Mouse (Mus musculus) MEL-GATA-1-ER (cell line): Measurements from ENCODE around the gene Ccdc126.
"Not testable (repeated sequence)": the region's sequence is repeated elsewhere in the genome, so short reads cannot be mapped to it uniquely, and the experiment has no call there.

ENCODE experiments used
- DNase-seq: peaks from one replicate; pipeline ENCODE4 v3.0.0-alpha.2; 2012; ENCODE audit warnings: low read depth; ENCODE audit errors: extremely low read depth

The Ccdc126 gene

DNA sequence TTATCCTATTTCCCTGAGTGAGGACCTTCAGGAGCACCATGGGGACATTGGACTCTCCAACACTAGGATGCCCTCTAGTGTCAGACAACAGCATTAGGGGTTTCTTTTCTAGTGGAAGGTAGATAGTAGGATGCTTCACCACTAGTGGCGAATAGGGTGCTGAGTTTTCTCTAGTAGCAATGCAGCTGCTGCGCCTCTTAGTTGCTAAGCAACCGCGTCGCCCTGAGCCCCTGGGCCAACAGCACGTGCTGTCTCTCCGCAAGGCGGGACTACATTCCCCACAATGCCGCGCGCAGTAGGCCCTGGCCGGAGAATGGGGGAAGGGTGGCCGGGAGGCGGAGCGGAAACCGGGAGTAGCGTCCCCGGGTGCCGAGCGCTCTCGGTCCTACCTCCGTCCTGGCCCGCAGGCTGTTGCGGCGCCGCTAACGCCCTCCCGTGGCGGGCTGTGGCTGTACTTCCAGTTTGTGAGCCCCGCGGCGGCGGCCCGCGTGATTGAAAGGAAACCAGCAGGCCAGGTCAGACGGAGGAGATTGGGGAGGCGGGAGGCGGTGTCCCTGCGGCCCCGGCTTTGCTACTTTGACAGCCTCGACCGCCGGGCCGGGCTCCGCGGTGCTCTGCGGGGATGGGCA lies at the start of gene Ccdc126:
Gene Ccdc126 (plus strand): TSS at position 309 of the 629 bp plus-strand sequence.
- peak; percentile 93 for DNase-seq

DNA sequence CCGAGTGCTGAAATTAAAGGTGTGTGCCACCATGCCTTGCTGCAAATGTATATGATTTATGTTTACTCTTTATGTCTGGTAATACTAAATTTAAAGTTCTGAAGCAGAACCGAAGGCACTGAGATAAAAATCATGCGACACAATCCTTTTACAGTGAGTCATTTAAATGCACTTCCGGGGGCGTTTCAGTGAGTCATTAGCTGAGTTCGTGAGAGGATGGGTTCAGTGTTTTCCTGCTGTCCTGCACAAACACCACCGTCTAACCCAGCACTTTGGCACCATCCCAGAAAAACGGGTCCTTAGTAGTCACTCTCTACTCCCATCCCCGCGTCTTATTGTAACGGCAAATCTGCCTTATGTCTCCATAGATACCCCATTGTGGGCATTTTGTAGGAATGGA lies 49.2 kb upstream of the Ccdc126 start:
- no peak for DNase-seq

DNA sequence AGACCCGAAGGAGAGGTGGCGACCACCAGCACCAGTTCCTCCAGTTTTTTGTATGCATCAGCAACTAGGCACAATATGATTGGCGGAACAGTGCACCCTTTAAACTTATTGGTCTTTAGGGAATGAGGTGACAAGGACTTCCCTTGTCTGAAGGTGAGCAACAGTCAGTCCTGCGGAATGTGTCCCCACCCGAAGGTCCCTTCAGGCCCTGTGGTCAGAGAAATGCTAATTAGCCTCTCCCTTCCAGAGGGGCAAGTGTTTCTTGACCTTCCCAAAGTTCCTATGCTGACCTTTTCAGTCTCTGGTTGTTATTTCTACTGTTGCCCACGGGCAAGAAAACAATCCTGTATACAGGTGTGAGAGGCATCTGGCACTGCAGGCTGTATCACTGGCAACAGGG lies 47.3 kb upstream of the Ccdc126 start:
- no peak for DNase-seq

DNA sequence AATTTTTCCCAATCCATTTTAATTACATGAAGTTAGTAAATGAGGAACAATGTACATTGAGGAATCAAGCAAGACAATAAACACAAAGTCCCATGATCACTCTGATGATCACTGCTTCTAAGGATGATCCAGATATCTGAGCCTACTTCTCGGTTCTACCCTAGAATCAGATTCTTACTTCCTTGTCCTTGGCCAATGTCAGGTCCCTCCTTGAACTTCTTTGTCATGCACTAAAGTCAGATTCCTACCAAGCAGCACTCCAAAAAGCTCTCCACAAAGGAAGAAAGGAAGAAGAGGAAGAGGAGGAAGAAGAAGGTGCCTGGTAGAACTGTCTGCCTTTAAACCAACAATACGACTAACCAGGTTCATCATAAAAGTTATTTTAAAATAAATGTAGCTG lies 46.2 kb upstream of the Ccdc126 start:
- DNase-seq: no peak

DNA sequence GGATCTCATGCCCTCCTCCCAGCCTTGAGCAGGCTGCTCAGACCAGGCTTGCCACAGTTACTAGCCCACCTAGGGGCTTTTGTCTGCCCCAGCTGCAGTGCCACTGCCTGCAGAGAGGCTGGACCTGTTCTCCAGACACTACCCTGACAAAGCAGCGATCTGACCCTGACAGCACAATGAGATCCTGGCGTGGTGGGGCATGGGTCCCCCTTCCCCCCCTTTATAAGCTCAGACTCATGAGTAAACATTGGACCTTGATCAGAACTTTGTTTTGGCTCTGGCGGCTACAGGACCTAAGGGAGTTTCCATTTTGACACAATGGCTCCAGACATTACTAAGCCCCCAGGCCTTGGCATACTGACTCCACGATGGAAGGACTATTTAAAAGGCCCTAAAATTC lies 45.1 kb upstream of the Ccdc126 start:
- no peak for DNase-seq

DNA sequence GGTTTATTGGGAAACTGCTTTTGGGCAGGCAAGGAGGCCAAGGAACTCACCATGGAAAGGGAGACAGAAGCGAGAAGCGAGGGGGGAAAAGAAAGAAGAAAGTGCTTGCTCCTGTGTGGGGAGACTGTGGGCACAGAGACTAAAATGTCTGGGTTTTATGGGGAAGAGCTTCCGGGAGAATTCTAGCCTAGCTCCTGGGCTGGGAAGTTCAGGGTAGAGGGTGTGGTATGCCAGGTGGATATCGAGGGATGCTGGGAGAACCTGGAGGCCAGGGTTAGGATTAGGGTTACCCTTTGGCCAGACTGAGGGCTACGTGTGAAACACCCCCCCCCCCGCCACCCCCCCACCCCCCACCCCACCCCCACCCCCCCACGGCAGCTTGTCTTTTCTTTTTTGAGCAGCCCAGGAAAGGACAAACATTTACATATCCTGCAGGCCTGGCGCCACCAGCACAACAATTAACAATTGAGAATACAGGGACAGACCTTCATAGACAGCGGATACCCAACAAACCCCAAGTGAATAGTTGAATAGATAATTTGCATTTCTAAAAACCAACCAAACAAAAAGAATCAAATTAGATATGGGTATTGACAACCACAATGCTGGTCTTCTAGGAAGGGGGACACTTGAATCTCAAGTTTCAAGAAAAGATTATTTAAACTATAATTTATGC lies 44.5 kb upstream of the Ccdc126 start:
- DNase-seq: no peak

DNA sequence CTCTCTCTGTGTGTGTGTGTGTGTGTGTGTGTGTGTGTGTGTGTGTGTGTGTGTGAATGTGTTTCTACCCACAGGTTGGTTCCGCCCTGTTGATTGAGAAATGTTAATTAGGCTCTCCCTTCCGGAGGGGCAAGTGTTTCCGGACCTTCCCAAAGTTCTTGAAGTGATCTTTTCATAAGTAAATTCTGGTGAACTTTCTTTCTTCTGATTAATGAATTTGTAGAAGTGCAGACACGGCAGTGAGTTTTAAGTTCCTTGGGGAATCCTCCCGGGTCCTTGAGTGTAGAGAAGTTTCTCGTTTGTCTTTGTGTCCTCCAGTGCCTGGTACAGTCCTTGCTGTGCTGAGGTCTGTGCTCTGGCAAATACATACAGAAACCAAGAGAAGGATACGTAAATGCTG lies 43.8 kb upstream of the Ccdc126 start:
- DNase-seq: no peak

DNA sequence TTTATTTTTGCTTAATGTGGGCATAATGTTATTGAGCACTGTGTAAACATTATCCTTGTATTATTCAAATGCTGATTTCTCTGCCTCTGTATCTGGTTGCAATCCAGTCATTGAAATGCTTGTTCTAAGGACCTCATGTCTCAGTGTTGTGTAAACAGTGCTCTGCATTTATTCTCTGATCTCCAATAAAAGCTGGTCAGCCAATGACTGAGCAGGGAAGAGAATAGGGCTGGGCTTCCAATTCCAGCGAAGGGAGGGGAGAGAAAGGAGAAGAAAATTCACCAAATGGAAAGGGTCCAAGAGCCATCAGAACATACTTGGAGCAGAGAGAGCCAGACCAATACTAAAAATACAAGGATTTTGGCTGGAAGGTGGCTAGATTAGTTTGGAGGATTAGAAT lies 38.1 kb upstream of the Ccdc126 start:
- DNase-seq: no peak

DNA sequence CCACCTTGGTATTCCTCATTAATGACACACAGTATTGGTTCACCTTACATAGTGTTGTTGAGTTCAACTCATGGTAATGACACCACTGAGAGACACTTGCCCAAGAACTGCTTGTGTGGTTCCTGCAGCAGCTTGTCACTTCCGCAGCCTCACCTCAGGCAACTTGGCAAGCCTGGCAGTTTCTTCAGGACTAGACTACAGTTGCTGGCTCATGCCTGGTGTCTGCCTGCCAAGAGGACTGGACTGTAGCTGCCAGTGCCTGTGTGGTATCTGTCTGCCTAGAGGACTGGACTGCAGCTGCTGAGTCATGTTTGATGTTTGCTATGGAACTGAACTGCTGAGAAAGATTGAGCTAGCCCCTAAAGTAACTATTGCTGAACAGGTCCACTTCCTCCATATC lies 37.0 kb upstream of the Ccdc126 start:
- no peak for DNase-seq

DNA sequence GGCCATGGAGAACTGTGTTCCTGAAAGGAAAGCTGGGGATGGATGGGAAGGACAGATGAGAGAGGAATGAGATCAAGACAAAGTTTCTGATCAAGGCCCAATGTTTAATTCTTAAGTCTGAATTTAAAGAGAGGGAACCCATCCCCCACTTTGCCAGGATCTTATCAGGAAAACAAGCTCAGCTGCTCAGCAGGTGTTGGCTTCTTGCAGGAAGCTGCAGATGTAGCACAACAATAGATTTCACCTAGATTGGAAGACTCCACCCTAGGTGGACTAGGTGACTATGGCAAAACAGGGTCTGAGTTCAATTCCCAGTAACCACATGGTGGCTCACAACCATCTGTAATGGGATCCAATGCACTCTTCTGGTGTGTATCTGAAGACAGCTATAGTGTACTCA lies 20.8 kb upstream of the Ccdc126 start:
- no peak for DNase-seq

DNA sequence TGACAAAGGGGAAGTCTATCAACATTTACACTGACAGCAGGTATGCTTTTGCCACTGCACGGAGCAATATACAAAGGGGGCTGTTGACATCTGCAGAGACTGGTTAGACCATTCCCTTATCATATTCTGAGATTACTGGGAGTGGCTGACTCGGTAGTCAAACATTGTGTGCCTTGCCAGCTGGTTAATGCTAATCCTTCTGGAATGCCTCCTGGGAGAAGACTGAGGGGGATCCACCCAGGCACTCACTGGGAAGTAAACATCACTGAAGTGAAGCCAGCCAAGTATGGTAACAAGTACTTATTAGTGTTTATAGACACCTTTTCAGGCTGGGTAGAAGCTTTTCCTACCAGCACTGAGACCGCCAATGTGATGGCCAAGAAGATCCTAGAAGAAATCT lies 4.3 kb upstream of the Ccdc126 start:
- DNase-seq: not testable (repeated sequence)

DNA sequence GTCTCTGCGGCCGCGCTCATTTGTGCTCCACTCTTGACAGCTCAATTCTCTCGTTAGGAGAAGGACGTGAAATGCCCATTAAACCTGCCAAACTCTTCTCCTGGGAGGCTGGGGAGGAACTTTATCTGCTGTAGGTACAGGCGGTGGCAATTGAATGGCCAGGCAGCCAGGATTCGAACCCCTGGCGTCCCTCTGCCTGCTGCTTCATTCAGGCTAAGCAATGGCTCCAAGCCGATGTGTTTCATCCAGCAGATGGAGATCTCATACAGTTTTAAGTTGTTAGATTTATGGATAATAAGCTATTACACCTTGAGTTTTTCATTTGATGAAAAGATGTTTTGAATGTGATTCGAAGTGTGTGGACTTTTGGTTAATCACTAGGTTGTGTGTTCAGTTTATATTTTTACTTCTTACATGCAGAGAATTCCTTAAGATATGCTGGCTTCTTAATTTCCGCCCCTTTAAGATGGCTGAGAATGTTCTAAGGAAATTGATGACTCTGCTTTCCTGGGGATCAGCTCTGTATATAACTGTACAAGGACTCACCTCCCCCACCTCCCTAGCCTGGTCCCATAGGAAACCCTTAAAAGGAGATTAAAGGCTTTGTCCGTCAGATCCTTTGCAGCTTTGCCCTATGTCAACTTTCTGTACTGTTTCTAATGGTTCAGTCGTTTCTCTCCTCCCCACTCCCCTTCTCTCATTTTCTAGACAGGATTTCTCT lies 681 bp downstream of the Ccdc126 start:
- DNase-seq: no peak

DNA sequence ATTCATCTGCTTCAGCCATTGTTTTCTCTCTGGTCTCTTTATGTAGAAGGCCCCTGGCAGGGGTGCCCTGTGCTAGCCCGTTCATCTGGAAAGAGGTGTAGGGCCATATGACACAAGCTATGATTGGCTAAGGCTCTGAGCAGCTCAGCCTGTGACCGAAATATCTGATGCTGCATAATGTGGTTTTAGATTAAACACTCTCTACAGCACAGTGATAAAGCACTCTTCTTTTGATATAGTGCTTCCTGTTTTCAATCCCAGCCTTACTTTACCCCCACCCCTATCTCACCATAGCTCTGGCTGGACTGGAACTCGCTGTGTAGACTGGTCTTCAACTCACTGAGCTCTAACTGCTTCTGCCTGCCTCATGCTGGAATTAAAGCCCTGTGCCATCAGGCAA lies 2.3 kb downstream of the Ccdc126 start:
- peak; percentile 47 for DNase-seq

DNA sequence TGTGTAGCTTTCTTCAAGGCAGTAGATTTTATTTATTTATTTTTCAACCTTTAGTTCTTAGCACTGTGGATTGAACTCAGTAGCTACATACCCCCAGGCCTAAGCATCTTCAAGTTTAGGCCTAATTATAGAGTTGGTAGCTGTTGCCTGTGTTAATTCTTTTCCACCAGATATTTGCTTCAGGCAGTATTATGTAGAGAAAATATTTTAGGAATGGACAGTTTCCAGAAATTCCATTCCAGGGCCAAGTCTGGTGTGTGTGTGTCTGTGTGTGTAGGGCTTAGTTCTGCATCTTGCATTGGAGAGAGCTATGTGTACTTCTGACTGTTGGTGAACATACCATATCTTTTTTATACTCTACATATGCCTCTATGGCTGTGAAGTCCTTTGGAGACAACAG lies 3.0 kb downstream of the Ccdc126 start:
- no peak for DNase-seq

DNA sequence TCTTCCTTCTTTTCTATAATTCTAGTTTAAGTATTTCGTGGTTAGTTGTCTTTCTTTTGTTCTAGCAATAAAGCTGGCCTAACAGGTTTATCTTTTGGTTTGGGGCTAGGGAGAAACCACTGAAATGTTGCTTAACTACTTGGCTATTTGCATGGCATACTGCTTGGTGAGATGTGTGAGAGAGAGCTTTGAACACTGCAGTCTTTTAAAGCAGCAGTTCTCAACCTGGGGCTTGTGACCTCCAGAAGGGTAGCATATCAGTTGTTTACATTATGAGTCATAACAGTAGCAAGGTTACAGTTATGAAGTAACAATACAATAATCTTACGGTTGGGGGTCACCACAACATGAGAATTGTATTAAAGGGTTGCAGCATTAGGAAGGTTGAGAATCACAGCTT lies 3.9 kb downstream of the Ccdc126 start:
- no peak for DNase-seq

DNA sequence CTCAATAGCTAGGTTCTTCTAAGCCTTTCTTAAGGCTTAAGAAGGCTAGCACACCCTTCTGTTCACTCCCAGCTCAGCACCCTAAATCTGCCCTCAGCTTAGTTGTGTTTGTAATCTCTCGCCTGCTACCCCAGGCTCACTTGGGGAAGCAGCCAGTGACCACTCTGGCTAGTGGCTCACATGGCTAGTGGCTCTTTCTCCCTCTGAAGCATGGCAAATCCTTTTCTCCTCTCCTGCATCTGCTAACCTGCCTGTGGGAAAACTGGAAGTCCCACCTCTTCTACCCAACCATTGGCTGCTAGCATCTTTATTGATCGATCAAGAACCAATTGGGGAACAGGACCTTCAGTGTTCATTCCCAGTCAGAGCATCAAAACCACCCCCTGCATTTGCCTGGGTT lies 5.5 kb downstream of the Ccdc126 start:
- DNase-seq: no peak

DNA sequence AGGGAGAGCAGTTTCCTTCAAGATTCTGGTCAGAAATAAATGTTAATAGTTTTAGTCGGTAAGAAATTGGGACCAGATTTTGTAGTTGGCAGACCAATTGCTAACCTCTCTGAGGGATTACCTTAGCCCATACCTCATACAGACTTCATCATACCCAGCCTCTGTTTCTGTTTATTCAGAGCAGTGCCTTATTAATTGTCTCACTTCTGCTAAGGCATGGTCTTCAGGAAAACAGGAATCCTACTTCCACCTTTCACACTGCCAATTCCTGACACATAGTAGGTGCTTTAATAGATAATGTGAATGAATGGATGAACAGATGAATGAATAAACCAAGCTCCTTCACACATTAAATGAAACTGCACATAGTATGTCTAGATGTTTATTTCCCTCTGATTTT lies 6.2 kb downstream of the Ccdc126 start:
- no peak for DNase-seq

DNA sequence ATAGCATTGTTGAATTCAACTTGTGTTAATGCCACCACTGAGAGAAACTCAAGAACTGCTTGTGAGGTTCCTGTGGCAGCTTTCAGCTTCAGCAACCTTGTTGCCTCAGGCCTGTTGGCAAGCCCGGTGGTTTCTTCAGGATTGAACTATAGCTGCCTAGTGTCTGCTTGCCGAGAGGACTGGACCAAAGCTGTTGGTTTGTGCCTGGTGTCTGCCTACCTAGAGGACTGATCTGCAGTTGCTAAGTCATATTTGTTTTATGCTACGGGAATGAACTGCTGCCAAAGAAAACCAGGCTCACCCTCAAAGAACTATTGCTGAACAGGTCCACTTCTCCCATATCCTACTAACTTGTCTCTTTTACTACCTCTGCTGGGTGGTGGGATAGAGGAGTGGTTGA lies 7.8 kb downstream of the Ccdc126 start:
- no peak for DNase-seq

DNA sequence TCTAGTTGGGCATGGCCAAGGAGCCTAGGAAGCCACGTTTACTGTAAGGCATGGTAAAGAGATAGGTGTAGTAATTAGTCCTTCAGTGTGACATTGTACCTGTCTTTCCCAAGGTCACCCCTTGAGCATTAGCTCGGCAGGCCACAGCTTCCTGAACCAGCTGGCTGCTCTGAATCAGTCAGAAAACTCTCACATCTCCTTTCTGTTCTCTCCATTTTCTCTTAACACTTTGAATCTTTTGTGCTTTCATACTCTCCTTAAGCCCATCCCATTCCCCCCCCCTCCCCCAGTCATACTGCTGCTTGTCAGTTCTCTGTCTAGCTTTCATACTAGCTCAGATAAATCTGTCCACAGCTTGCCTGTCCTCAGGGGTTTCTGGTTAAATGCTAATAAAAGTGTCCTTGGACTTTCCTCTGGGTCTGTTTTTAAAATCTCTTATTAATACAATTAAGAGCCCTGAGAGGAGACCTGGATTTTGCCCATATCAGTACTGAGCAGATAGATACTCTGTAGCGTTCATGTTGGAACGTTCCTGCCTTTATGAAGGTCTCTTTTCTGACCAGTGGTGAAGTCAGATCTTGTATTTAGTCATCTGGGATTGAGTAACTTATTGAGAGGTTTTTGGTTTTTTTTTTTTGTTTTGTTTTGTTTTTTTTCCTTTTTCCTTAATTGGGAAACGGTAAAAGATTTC lies 12.4 kb downstream of the Ccdc126 start:
- DNase-seq: no peak

DNA sequence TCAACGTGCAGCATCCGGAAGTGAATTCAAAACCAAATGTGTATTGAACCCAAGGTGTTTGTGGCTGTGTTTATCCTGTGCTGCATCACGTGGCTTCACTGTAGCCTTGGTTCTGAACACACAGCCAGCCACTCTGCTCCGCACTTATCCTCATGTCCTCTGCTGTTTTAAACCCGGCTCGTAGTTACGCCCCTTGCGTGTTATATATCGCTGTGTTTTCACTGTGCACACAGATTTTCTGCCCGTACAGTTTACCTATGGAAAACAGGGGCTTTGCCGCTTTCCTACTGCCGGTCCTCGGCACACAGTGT lies 12.9 kb downstream of the Ccdc126 start:
- no peak for DNase-seq

DNA sequence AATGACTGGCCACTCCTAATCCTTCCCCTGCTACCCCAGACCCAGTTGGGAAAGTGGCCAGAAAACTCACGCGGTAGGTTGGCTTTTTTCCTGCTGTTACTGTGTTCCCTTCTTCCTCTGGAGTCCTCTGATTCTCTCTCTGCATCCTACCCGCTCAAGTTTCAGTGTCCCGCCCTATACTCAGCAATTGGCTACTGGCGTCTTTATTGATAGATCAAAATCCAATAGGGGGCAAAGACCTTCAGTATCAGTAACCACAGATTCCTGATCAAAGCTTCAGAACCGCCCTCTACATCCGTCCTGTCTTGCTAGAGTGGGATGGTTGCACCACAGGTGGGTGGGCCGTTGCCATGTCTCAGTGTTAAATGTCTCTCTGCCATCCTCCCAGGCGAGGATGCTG lies 19.5 kb downstream of the Ccdc126 start:
- no peak for DNase-seq

DNA sequence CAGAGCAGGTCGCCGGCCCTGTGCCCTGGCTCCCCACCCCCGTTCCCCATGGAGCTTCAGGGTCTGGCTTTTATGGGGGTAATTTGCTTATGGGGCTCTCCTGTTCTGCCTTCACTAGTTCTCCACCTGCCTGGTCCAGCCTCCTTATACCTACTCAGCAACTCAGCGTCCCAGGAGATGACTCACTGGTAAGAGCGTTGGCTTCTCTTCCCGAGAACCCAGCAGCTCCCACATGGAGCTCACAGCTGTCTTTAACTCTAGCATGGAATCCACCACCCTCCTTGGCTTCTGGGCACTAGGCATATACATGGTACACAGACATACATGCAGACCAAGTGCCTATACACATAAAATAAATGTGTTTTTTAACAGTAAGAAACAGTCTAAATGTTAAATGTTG lies 20.1 kb downstream of the Ccdc126 start:
- no peak for DNase-seq
